Mouse (Mus musculus): ENCODE measurements at regions not wholly inside any gene's neighbourhood (a gene's known extent, or its start where the extent isn't known, plus 50 kb on each side); places are given as distances from the start of the nearest gene placed in this dataset.
A peak's percentile ranks its signal among the peaks of the same experiment; 100 is the strongest.

DNA sequence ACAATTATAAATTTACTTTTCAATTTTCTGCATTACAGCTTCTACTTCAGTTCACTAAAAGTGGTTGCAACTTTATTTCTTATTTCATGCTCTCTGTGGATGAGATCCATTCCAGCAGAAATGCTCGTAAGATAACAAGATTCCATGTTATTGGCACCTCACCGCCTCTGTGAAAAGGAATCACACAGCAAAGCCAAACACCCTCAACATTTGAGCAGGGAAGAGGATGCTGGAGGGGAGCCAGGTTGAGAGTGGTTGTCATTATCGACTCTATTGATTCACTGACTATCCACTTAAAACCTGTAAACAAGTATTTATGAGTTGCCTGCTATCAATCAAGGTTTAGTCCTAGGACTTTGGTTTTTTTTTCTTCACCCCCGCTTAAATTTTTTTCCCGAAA is 261.1 kb upstream of the Ccdc54 start:
- no peak for DNase-seq (ENCODE audit: low read depth, low spot score)

DNA sequence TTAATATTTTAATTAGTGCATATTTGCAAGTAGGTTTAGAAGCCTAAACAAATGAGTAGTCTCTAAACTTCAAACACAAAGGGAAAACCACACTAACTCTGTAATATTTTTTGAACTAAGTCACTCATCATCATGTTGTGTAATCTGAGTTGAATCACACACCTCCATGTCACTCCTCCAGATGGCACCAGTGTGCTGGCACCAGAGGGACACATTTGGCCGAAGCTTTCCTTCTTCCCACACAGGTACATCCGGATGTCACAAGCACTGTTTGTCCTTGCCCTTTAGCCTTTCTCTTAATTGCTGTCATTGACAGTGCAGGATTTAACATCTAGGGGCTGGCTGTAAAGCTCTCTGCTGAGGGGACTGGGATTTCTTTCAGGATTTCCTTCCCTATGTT is 256.7 kb upstream of the Ccdc54 start:
- no peak for DNase-seq (ENCODE audit: low read depth, low spot score)

DNA sequence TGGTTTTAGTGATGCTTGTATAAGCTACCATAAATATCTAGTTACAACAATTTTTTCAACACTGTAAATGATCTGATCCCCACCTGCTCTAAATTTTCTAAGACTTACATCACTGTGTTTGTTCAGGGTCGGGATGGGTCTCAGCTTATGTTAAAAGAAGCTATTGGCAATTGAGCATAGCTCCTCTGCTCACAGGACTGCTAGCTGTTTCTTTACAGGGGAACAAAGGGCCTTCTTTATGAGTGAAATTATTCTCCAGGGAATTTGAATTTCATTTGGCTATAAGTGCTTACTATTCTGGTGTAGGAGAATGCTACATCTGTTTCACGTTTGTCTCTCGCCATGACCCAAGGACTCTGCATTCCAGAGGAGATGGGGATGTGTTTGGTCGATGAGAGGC is 255.6 kb upstream of the Ccdc54 start:
- DNase-seq (ENCODE audit: low read depth, low spot score), result peak; percentile 59

DNA sequence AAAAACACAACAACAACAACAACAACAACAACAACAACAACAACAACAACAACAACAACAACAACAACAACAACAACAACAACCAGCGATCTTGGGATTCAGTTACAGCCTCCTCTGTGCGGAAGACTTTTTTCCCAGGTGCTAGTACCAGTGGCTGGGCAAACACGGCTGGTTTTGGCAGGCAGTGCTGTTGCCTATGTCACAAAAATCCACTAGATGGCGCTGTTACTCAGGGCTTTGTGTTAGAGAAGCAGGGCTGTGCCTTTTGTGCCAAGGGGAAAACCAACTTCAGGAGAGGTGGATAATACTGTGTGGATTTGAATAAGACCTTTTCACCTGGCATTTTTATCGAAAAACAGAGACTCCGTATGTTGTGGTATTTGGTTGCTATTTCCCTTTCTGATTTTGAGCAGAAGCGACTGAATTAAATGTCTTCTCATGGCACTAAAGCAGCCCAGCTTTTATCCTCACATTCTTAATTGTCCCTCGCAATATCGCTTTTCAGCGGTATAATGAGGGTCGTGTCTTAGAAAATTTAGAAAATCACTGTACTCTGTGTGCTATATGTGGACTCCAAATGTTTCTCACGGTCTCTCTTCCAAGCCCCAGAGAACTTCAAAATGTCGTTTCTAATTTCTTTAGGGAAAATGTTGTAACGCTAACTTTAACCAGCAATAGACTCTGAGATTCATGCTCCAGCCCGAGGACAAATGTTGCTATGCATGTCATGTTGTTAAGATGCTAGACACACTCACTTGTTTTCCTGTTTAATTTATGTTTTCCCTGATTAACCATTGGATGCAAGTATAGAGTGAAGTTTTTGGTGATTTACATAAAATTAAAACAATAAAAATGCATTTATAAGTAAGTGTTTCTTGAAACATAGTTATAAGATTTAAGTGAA is 251.0 kb upstream of the Ccdc54 start:
- DNase-seq (ENCODE audit: low read depth, low spot score), result peak; percentile 84

DNA sequence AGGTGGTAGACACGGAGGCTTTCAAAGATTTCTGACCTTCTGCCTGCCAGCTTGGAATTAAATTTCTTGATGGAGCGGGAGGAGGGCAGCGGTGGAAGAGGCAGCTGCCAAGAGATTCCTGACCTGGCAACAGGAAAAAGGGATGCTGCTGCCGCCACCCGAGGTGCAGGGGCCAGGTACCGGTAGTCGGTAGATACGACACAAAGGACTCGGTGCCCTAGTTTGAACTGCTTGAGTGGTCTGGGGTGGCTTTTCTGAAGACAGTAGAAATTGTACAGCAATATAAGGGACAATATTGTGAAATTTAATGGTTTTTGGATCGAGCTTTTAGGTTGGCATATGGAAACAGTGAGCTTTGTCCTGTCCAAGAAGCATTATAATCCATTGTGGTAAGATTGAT is 250.3 kb upstream of the Ccdc54 start:
- DNase-seq (ENCODE audit: low read depth, low spot score), result peak; percentile 9

DNA sequence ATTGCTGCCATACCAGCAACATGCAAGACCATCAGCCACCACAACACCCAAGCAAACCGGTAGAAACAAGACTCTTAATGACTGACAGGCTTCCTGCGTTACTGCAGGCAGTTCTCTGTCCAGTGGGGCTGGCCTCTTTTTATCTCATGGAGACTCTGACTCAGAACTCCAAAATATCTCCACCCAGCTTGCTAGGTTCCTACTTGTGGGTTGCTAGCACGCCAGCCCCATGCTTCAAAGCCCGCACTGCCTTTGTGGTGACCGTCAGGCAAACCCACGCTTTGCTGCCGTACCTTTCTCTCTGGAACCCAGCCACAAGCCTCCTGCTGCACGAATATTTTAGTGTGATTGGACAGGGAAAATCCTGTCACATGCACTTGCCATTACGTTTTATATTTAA is 248.7 kb upstream of the Ccdc54 start:
- DNase-seq (ENCODE audit: low read depth, low spot score), result no peak

DNA sequence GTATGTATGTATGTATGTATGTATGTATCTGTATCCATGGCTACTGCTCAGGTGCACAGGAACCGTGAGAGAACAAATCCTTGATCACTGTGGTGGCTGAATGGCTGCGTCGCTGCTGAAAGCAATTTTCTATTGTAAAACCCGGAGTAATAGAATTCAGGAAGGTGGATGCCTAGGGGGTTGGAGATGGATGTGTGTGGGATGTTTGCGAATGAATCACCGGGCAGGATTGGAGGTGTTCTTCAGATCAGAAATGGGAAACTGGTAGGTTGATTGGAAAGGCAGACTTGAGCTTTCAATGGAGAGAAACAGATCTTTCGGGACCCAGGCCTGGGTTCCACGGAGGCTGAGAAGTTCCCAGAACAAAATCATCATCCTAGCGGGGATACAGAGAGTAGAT is 246.5 kb upstream of the Ccdc54 start:
- DNase-seq (ENCODE audit: low read depth, low spot score), result no peak

DNA sequence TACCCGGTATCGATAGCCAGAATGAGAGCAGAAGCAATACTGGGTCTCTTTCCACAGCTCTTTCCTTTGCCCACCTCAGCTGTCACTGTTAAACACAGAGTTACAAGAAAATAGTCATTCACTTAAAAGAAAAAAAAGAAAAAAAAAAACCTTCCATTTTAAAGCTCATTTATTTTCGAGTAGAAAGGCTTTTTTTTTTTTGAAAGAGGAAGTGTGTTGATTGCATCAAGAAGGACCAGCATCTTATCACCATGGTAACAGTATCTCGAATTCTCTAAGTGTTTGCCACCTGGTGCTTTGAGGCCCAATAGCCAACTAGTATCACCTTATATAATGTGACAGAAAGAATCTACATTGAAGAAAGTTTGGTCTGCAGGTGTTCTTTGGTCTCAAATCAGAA is 245.5 kb upstream of the Ccdc54 start:
- no peak for DNase-seq (ENCODE audit: low read depth, low spot score)

DNA sequence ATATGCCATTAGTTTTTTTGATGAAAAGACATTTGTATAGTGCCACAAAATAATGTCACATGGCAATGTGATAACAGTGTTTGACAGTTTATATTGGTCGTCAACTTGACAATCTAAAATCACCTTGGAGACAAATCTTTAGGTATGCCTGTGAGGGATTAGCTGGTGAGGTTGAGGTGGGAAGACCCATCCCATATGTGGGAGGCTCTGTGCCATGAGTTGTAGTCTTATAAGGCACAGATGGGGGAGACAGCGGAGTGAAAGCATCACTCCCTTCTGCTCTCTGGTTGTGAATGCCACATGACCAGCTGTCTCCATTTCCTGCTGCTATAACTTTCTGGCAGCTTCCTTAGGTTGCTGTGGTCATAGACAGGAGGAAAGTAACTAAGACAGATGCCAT is 242.4 kb upstream of the Ccdc54 start:
- DNase-seq (ENCODE audit: low read depth, low spot score), result no peak

DNA sequence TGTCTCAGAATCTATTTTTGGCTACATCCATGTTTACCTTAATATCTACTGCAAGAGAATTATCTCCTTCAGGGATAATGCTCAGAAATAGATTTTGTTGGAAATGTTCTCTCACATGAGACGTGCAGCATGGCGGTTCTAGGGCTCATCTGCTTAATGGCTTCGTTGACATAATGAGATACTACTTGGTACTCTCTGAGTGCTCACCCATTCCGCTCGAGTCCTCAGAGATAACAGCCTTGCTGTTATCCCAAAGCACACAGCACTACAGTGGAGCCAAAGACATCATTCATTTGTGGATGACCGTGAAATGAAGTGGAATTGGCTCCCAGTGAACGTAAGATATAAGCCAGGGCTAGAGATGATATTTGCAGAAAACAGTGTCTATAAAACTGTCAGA is 231.4 kb upstream of the Ccdc54 start:
- no peak for DNase-seq (ENCODE audit: low read depth, low spot score)

DNA sequence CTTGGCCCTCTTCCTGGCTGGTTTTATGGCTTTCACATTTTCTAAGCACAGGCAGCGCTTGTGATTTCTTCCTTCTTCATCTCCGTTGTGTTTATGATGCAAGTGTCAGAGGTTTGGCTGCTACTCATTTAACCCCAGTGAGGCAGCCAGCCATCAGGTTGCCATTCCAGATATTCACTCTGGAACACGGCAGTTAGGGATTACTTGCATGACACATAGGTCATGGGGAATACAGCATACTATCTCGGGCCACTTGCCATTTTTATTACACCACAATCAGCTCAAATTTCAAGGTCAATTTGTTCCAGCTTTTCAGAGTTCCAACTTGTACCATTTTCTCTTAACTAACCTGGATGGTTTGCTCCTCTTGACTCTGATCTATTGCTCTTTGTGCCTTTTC is 223.7 kb upstream of the Ccdc54 start:
- no peak for DNase-seq (ENCODE audit: low read depth, low spot score)

DNA sequence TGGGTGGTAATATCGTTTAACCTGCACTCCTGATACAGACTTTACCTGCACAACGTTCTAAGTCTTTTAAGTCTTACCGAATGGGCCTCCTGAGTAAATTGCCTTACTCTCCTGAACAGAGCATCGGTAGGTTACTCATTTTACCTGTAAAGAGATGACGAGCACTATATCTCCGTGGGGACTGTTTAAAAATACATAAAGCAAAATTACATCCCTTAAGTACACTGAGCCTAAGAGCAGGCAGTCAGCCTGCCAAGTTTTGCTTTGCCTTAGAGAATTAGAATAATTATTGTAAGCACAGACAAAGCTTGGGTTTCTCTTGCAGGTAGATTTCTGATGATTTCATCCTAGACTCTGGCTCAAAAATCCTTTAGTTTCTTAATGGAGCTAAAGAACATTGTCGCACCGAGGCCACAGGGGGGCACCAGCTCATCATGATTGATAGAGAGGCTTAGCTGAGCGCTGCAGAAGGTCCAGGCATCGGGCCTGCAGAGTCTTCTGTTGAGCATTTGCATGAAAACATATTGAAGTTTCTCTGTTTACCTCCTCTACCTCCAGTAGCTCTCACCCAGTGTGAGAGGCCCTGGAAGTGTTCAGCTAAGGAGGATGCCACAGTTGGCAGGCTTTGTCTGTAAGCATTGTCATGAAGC is 208.3 kb upstream of the Ccdc54 start:
- DNase-seq (ENCODE audit: low read depth, low spot score), result peak; percentile 66

DNA sequence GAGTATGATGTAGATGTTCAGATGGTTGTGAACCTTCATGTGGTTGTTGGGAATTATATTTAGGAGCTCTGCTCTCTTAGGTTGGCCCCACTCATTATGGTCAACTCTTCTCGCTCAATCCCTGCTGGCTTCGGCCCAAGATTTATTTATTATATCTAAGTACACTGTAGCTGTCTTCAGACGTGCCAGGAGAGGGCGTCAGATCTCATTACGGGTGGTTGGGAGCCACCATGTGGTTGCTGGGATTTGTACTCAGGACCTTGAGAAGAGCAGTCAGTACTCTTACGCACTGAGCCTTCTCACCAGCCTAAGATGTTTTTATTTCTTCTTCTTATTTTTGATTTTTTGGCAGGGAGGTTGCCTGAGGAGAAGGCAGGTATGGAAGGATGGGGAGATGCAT is 207.1 kb upstream of the Ccdc54 start:
- no peak for DNase-seq (ENCODE audit: low read depth, low spot score)

DNA sequence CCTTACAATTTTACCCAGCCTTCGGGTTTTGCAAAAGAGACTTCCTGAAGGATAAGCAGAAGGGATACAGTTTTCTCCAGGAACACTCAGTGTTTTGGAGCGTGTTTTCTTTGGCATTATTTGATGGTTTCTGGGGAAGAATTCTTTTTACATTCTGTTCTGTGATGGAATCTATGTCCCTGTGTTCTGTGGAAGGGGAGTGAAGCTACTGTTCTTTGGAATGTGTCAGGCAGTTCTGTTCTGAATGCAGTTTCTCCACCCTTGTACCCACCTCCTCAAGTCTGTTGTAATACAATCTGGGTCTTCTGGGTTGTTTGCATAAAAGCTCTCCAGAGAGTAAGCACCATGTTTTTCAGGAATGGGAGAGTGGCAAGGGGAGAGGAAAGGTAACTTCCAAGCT is 202.0 kb upstream of the Ccdc54 start:
- no peak for DNase-seq (ENCODE audit: low read depth, low spot score)

DNA sequence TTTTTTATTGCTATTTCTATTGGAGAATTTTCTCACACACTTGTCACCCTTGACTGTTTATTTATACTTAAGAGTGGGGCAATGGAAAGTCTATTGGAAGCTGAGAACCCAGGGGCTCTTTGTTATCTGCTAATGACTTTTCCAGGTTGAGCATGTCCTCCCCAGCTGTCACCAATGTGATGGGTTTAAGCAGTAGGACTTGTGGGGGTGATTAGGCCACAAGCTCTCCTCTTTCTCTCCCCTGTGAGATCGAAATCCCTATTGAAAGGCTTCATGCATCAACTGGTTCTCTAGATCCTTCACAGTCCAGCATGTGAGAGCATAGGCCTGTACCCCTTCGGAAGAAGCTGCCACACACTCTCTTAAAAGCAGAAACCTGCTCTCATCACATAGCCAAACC is 201.6 kb upstream of the Ccdc54 start:
- no peak for DNase-seq (ENCODE audit: low read depth, low spot score)

DNA sequence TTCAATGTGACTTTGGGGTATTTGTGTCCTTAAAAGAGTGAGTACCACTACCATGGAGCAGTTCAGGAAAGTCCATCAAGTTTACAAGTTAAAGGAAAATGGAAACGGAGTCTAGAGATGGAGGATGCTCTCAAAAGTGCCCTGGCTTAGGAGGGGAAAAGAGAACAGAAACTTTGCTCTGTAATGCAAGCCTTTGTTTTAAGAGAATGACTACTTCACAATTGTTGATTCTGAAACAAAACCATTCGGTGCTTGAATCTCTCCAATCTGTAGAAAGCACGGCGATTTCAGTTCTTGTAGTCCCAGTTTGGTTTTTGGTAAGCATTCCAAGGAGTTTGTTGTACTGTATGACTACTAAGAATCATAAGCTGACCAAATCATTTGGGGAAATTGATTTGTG is 197.7 kb upstream of the Ccdc54 start:
- no peak for DNase-seq (ENCODE audit: low read depth, low spot score)

DNA sequence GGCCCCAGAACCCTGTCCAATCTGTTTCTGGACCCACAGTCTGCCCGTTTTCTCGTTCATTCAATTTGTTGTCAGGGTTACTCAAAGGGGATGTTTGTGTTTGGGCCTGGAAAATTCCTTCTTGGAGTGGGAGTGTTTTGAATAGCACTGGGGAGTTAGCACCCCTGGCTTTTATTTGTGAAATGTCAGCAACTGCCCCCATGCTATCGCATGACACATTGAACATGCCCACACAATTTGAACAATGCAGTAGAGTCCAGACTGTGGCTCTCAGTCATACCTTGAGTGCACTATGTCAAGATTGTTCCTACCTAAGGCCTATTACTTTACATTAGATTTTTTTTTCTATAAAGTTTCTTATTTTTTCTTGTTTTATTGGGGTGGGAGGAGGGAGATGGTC is 195.2 kb upstream of the Ccdc54 start:
- DNase-seq (ENCODE audit: low read depth, low spot score), result no peak

DNA sequence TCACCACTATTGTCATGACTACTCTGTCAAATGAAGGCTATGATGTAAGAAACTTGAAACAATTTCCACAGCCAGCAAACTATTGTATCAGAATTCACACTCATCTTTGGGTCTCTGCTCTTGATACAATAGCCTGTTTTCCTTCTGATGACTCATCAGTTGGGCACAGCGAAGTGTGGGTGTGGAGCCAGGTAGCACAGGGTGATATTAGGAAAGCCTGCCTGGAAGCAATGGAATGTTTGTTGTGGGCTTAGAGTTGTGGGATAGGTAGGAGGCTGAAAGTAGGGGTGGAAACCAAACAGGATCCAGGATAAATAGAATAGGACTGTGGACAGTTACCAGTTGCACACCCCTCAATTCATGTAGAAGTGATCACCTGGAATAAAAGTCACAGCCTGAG is 194.4 kb upstream of the Ccdc54 start:
- no peak for DNase-seq (ENCODE audit: low read depth, low spot score)

DNA sequence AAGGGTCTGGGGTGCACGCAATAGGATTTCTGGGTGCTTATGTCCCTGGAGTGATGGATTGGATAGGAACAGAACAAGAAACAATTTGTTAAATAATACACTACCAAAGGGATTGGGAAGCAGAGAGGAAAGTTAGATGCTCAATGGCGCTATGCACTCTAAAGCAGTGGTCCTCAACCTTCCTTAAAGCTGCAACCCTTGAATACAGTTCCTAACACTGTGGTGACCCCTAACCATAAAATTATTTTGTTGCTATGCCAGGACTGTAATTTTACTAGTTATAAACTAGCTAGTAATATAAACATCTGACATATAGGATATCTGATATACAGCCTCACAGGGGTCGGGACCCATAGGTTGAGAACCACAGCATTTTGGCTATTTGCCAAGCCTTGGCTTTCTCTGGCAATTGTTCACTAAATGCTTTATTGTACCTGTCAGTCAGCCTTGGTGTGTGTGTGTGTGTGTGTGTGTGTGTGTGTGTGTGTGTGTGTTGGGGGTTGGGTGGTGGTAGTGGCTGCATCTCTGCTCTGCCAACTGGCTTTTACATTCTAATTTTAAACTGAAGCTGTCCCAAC is 193.8 kb upstream of the Ccdc54 start:
- no peak for DNase-seq (ENCODE audit: low read depth, low spot score)

DNA sequence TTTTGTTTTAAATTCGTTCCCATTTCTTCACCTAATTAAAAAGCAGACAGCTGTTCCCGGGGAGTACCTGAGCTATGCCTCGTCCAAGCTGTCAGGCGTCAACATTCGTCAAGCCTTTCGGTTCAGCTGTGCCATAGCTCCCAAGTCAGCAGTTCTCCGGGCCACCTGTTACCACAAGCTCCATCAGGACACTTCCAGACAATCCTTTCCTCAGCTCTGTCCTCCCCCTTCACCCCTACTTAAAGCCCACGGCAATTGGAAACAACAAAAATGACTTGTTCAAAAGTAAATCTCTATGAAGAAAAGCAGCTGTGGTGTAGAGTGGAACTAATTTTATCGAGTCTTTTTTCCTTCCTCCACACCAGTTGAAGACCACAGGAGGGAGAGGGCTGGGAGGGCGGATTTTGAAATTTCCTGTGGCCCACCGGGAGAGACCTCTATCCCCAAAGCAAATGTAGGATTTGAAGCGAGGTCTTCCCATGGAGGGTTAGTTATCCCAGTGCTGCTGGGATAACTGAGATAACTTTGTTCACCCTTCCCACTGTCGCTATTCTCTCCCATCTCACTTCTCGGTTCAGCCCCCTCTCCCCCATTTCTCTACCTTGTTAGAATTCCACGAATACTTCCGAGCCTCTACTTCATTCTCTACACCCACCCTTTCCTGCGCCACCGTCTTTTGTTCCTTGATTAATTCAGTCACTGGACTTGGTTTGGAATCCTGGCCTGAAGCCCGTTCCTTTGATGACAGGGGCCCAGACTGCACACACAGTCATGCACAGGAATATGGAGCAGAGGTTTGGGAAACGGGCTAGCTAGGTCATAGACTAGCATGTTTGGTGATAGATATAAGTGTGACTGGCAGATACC is 193.1 kb upstream of the Ccdc54 start:
- peak; percentile 34 for DNase-seq (ENCODE audit: low read depth, low spot score)

DNA sequence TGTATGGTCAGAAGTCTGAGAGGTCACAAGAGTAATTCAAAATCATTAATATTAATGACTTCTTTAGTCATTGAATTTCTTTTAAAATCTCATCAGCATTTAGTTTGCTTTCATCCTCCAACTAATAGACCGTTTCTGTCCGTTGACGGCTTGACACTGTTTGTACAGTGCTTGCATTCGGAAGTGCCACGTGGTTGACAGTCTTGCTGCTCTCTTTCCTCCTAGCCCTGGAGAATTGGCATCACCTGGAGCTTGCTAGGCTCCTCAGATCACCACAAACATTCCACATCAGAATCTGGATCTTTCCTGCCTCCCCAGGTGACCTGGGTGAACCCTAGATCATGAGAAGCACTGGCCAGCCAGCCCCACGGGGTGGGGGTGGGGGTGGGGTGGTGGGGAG is 192.3 kb upstream of the Ccdc54 start:
- no peak for DNase-seq (ENCODE audit: low read depth, low spot score)
